In genomic region chr1:43143284-43143683, GRCm38 (mm10) we compare ENCODE assay signal across 12 mouse cellular contexts. TPM values are rescaled to one million over a fixed set of nuclear protein-coding genes. Genes with fewer than 3 reads are reported as not detected.
DNase-seq lines count a peak whose midpoint lies in the region; ATAC-seq and TF ChIP-seq lines count a peak whose summit lies in the region.
"Had no signal": no experiment of that assay in that cellular context is flagged by ENCODE, and none has a peak within 500 bp of the region (broad histone marks: within the 10 kb centered on the region; RNA-seq: fewer than 3 reads in every experiment).

No protein-coding gene starts in this region.

- no peak overlapping the region for H3K9ac ChIP-seq in embryonic facial prominence, embryonic 14.5 days (ENCODE audit: low read depth, low read length)
- no peak overlapping the region for H3K9ac ChIP-seq in kidney, postnatal 0 days (ENCODE audit: low read depth, low read length)
- H3K9ac ChIP-seq: lung, embryonic 15.5 days; neural tube, embryonic 13.5 days had no signal

- H3K4me2 ChIP-seq in embryonic facial prominence, embryonic 14.5 days (ENCODE audit: low read depth, low read length), result no peak overlapping the region
- no peak overlapping the region for H3K4me2 ChIP-seq in kidney, postnatal 0 days (ENCODE audit: low read length)
- H3K4me2 ChIP-seq: lung, embryonic 15.5 days; neural tube, embryonic 13.5 days had no signal

- H3K4me3 ChIP-seq in embryonic facial prominence, embryonic 14.5 days (ENCODE audit: low read depth, low read length), result no peak overlapping the region
- H3K4me3 ChIP-seq in embryonic facial prominence, embryonic 10.5 days, result no peak overlapping the region
- H3K4me3 ChIP-seq in layer of hippocampus, adult 2 months, result no peak overlapping the region
- H3K4me3 ChIP-seq in kidney, postnatal 0 days (replicated peaks; ENCODE audit: low read depth, low read length), result no peak overlapping the region
- H3K4me3 ChIP-seq: heart, embryonic 10.5 days; lung, embryonic 15.5 days; neural tube, embryonic 13.5 days had no signal

- no peak for ATAC-seq in embryonic facial prominence, embryonic 14.5 days (ENCODE audit: low read depth)
- ATAC-seq in CD4-positive, CD25-positive, alpha-beta regulatory T cell, adult 4 months, result peak; percentile 24
- ATAC-seq in kidney, postnatal 0 days (replicated peaks; ENCODE audit: low FRiP score, low read depth), result peak; percentile 63
- no peak for ATAC-seq in inflammation-experienced regulatory T-cells, adult 6 months
- ATAC-seq in megakaryocyte progenitor cell, adult 5-6 weeks (replicated peaks; ENCODE audit: poor library complexity), result no peak

- H3K27ac ChIP-seq in embryonic facial prominence, embryonic 14.5 days (replicated peaks; ENCODE audit: low read depth, low read length), result no peak overlapping the region
- H3K27ac ChIP-seq in embryonic facial prominence, embryonic 10.5 days (replicated peaks), result no peak overlapping the region
- H3K27ac ChIP-seq in layer of hippocampus, adult 2 months, result 0 out of 2 replicates have a peak overlapping the region, but pooled peaks have one; percentile 10
- H3K27ac ChIP-seq in kidney, postnatal 0 days, result no peak overlapping the region
- H3K27ac ChIP-seq: heart, embryonic 10.5 days; lung, embryonic 15.5 days; neural tube, embryonic 13.5 days had no signal

- TF ChIP-seq CTCF in layer of hippocampus, adult 2 months (conservative IDR thresholded peaks at IDR 0.05), result peak; percentile 75
- TF ChIP-seq CTCF in kidney, postnatal 0 days (IDR thresholded peaks at IDR 0.05; ENCODE audit: low read depth), result peak; percentile 76

- no peaks in the 10 kb centered on the region for H3K4me1 ChIP-seq in embryonic facial prominence, embryonic 14.5 days (ENCODE audit: control insufficient read depth, insufficient read depth, low read length)
- H3K4me1 ChIP-seq in embryonic facial prominence, embryonic 10.5 days, result no peaks in the 10 kb centered on the region
- peaks cover 3% of the 10 kb centered on the region for H3K4me1 ChIP-seq in kidney, postnatal 0 days (replicated peaks; ENCODE audit: insufficient read depth, low read length)
- H3K4me1 ChIP-seq: neural tube, embryonic 13.5 days had no signal

- no peaks in the 10 kb centered on the region for H3K27me3 ChIP-seq in embryonic facial prominence, embryonic 14.5 days (replicated peaks; ENCODE audit: control insufficient read depth, insufficient read depth, low read length)
- H3K27me3 ChIP-seq in embryonic facial prominence, embryonic 10.5 days (replicated peaks; ENCODE audit: low read depth, poor library complexity, severe bottlenecking), result no peaks in the 10 kb centered on the region
- H3K27me3 ChIP-seq in kidney, postnatal 0 days (ENCODE audit: insufficient read depth, low read length), result no peaks in the 10 kb centered on the region
- H3K27me3 ChIP-seq: lung, embryonic 15.5 days; neural tube, embryonic 13.5 days had no signal

- no peaks in the 10 kb centered on the region; the same call in 1 of the 2 replicates for H3K36me3 ChIP-seq in embryonic facial prominence, embryonic 14.5 days (ENCODE audit: control insufficient read depth, insufficient read depth, low read length)
- no peaks in the 10 kb centered on the region for H3K36me3 ChIP-seq in embryonic facial prominence, embryonic 10.5 days (replicated peaks)
- H3K36me3 ChIP-seq in kidney, postnatal 0 days (ENCODE audit: insufficient read depth, low read length), result peaks cover 8% of the 10 kb centered on the region; the same call in 1 of the 2 replicates
- H3K36me3 ChIP-seq: lung, embryonic 15.5 days; neural tube, embryonic 13.5 days had no signal

- DNase-seq in embryonic facial prominence, embryonic 14.5 days (ENCODE audit: low spot score), result peak; percentile 35
- no peak for DNase-seq in embryonic facial prominence, embryonic 10.5 days (ENCODE audit: low spot score)
- DNase-seq in layer of hippocampus, adult 2 months (ENCODE audit: low spot score in 2 of 2), result no peak
- no peak for DNase-seq in layer of hippocampus, adult 11-12 months (ENCODE audit: low spot score)
- peak; percentile 74 for DNase-seq in kidney, postnatal 0 days (ENCODE audit: low spot score)
- DNase-seq: layer of hippocampus, postnatal 36 days had no signal

- 70% methylated on average over 4 of the region's 4 CpGs for WGBS in embryonic facial prominence, embryonic 14.5 days
- WGBS in embryonic facial prominence, embryonic 10.5 days, result 84% methylated on average over 4 of the region's 4 CpGs
- 59% methylated on average over 4 of the region's 4 CpGs for WGBS in kidney, postnatal 0 days

- H3K9me3 ChIP-seq in embryonic facial prominence, embryonic 14.5 days (ENCODE audit: control insufficient read depth, low read length), result no peaks in the 10 kb centered on the region
- no peaks in the 10 kb centered on the region for H3K9me3 ChIP-seq in embryonic facial prominence, embryonic 10.5 days
- no peaks in the 10 kb centered on the region for H3K9me3 ChIP-seq in kidney, postnatal 0 days (replicated peaks; ENCODE audit: low read length)
- H3K9me3 ChIP-seq: heart, embryonic 10.5 days; lung, embryonic 15.5 days; neural tube, embryonic 13.5 days had no signal

RNA-seq across cellular contexts. Expression of gene AI597479, which starts 44.8 kb away (rescaled TPM):
- polyA plus RNA-seq in embryonic facial prominence, embryonic 14.5 days (2014; fragmentation: Nextera tagmentation; extraction: Ambion mirVana), result 30.7 and 33.1 TPM in 2 replicates
- 40.0 and 43.3 TPM in 2 replicates for polyA plus RNA-seq in embryonic facial prominence, embryonic 10.5 days (2016; fragmentation: Nextera tagmentation; extraction: Ambion mirVana)
- total RNA-seq in layer of hippocampus, adult 2 months (2021), result 10 to 100 TPM; 24.2 to 26.8 TPM
- 10 to 100 TPM; 13.6 to 16.8 TPM for polyA plus RNA-seq in CD4-positive, CD25-positive, alpha-beta regulatory T cell, adult 4 months (2017; shearing (Covaris generic))
- 21.0 and 23.7 TPM in 2 replicates for polyA plus RNA-seq in kidney, postnatal 0 days (2015; fragmentation: Nextera tagmentation; extraction: Ambion mirVana)
- 10 to 100 TPM; 13.8 to 16.3 (median 15.0) TPM for polyA plus RNA-seq in inflammation-experienced regulatory T-cells, adult 6 months (2017; shearing (Covaris generic))
- total RNA-seq in megakaryocyte progenitor cell, adult 5-6 weeks (2015), result 12.5 and 17.2 TPM in 2 replicates
- 19.8 and 26.5 TPM in 2 replicates for total RNA-seq in megakaryocyte progenitor cell, adult 5-6 weeks (2017)

RNA-seq across cellular contexts. Expression of gene Tgfbrap1, which starts 44.8 kb away (rescaled TPM):
- polyA plus RNA-seq in embryonic facial prominence, embryonic 14.5 days (2014; fragmentation: Nextera tagmentation; extraction: Ambion mirVana), result 10.8 and 13.6 TPM in 2 replicates
- 12.4 and 12.8 TPM in 2 replicates for polyA plus RNA-seq in embryonic facial prominence, embryonic 10.5 days (2016; fragmentation: Nextera tagmentation; extraction: Ambion mirVana)
- 10 to 100 TPM; 26.8 to 42.4 TPM for total RNA-seq in layer of hippocampus, adult 2 months (2021)
- polyA plus RNA-seq in CD4-positive, CD25-positive, alpha-beta regulatory T cell, adult 4 months (2017; shearing (Covaris generic)), result 1 to 10 TPM; 6.3 to 8.1 TPM
- 7.9 and 8.9 TPM in 2 replicates for polyA plus RNA-seq in kidney, postnatal 0 days (2015; fragmentation: Nextera tagmentation; extraction: Ambion mirVana)
- 1 to 10 TPM; 5.3 to 8.9 (median 7.8) TPM for polyA plus RNA-seq in inflammation-experienced regulatory T-cells, adult 6 months (2017; shearing (Covaris generic))
- 19.0 and 24.6 TPM in 2 replicates for total RNA-seq in megakaryocyte progenitor cell, adult 5-6 weeks (2015)
- 11.2 and 11.6 TPM in 2 replicates for total RNA-seq in megakaryocyte progenitor cell, adult 5-6 weeks (2017)

RNA-seq across cellular contexts. Expression of gene Fhl2, which starts 53.5 kb away (rescaled TPM):
- polyA plus RNA-seq in embryonic facial prominence, embryonic 14.5 days (2014; fragmentation: Nextera tagmentation; extraction: Ambion mirVana), result 24.3 and 29.7 TPM in 2 replicates
- polyA plus RNA-seq in embryonic facial prominence, embryonic 10.5 days (2016; fragmentation: Nextera tagmentation; extraction: Ambion mirVana), result 10.7 and 11.2 TPM in 2 replicates
- 10 to 100 TPM; 33.6 to 38.6 TPM for total RNA-seq in layer of hippocampus, adult 2 months (2021)
- 1 to 10 TPM in 1 of 2 experiments, under 1 TPM in 1; 0.89 to 1.9 TPM for polyA plus RNA-seq in CD4-positive, CD25-positive, alpha-beta regulatory T cell, adult 4 months (2017; shearing (Covaris generic))
- polyA plus RNA-seq in kidney, postnatal 0 days (2015; fragmentation: Nextera tagmentation; extraction: Ambion mirVana), result 135 and 145 TPM in 2 replicates
- 1 to 10 TPM; 1.5 to 5.8 (median 2.8) TPM for polyA plus RNA-seq in inflammation-experienced regulatory T-cells, adult 6 months (2017; shearing (Covaris generic))
- 0.10 TPM in 1 of 2 replicates, not detected in the other for total RNA-seq in megakaryocyte progenitor cell, adult 5-6 weeks (2015)
- 1.1 TPM in 1 of 2 replicates, not detected in the other for total RNA-seq in megakaryocyte progenitor cell, adult 5-6 weeks (2017)

Comparison
In these comparisons a context has a peak if more than half of its experiments do, and no peak if none do; other contexts are left out.
1. DNase-seq: peak in embryonic facial prominence, embryonic 14.5 days (single experiment) and kidney, postnatal 0 days (single experiment); none in embryonic facial prominence, embryonic 10.5 days (single experiment), layer of hippocampus, adult 2 months (0 of 2) and layer of hippocampus, adult 11-12 months (single experiment).
2. ATAC-seq: peak in CD4-positive, CD25-positive, alpha-beta regulatory T cell, adult 4 months (single experiment) and kidney, postnatal 0 days (single experiment); none in embryonic facial prominence, embryonic 14.5 days (single experiment), inflammation-experienced regulatory T-cells, adult 6 months (single experiment) and megakaryocyte progenitor cell, adult 5-6 weeks (single experiment).